Mouse (Mus musculus): ENCODE measurements around the gene Cyp2c67. TPM values are rescaled to one million over a fixed set of nuclear protein-coding genes. Genes with fewer than 3 reads are reported as not detected.
"Not testable (repeated sequence)": the region's sequence is repeated elsewhere in the genome, so short reads cannot be mapped to it uniquely, and the experiment has no call there.

The Cyp2c67 gene
- 0.19 and 0.21 TPM in 2 replicates for polyA plus RNA-seq (2015; fragmentation: Nextera tagmentation; extraction: Ambion mirVana)

- ATAC-seq (ENCODE audit: insufficient read depth, low FRiP score): no peak
- H3K36me3 ChIP-seq (ENCODE audit: control insufficient read depth, insufficient read depth, low read length): no peaks in the 10 kb centered on the region
- H3K4me1 ChIP-seq (ENCODE audit: control insufficient read depth, insufficient read depth, low read length): no peaks in the 10 kb centered on the region
- H3K4me3 ChIP-seq (replicated peaks; ENCODE audit: low read length): no peak within 1 kb of the TSS
- H3K27me3 ChIP-seq (ENCODE audit: control insufficient read depth, insufficient read depth, low read length): no peaks in the 10 kb centered on the region
- 93% methylated on average over 1 of the region's 1 CpGs for WGBS
- H3K27ac ChIP-seq (ENCODE audit: low read length): no peak within 1 kb of the TSS
- H3K9me3 ChIP-seq (replicated peaks; ENCODE audit: control insufficient read depth, low read length): no peaks in the 10 kb centered on the region
- H3K9ac ChIP-seq (ENCODE audit: low read length): no peak within 1 kb of the TSS
- H3K4me2 ChIP-seq (ENCODE audit: low read depth, low read length): no peak within 1 kb of the TSS
Observed at GRCm38 (mm10) chr19:39648938-39649337, at the start of gene Cyp2c67. Cyp2c67 (minus strand) TSS chr19:39649051.

DNA sequence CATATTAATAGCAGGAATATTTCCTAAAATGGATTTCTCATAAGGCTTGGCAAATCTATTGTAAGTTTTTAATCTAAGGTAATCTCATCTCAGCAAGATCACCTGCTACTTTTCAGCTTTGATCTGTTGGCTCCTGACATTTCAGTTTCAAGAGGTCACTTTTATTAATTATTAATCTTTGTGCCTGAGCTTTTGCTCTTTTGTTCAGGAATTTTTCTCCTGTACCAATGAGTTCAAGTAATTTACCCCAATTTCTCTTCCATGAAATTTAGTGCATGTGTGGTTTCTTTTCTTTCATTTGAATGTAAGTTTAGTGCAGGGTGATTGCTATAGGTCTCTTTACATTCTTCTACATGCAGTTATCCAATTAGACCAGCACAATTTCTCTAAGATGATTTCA is 16.8 kb upstream of the Cyp2c67 start:
- not testable (repeated sequence) for ATAC-seq (ENCODE audit: insufficient read depth, low FRiP score); H3K9ac ChIP-seq (ENCODE audit: low read length); H3K4me1 ChIP-seq (ENCODE audit: control insufficient read depth, insufficient read depth, low read length); H3K4me2 ChIP-seq (ENCODE audit: low read depth, low read length); H3K4me3 ChIP-seq (replicated peaks; ENCODE audit: low read length); H3K27ac ChIP-seq (ENCODE audit: low read length); H3K9me3 ChIP-seq (replicated peaks; ENCODE audit: control insufficient read depth, low read length); H3K27me3 ChIP-seq (ENCODE audit: control insufficient read depth, insufficient read depth, low read length); H3K36me3 ChIP-seq (ENCODE audit: control insufficient read depth, insufficient read depth, low read length)

DNA sequence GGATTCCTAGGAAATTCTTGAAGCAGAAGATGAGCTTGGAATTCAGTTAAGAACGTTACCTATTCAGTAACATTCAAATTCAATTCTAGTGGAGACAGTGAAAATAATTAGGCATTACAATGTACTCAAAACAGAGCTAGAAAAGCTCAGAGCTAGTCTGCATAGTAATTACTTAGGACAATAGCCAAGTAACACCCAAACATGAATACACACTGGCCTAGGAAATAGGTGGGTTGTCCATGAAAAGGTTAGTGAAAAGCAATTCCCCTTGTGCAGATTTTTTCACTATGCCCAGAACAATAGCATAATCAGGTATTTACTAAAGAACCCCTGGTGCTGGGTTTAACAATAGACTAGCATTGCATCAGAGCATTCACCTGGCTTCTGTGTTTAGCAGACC is 3.5 kb upstream of the Cyp2c67 start:
- H3K4me3 ChIP-seq (replicated peaks; ENCODE audit: low read length): no peak overlapping the region
- no peaks in the 10 kb centered on the region for H3K9me3 ChIP-seq (replicated peaks; ENCODE audit: control insufficient read depth, low read length)
- no peak for ATAC-seq (ENCODE audit: insufficient read depth, low FRiP score)
- 42% methylated on average over 1 of the region's 1 CpGs for WGBS
- H3K9ac ChIP-seq (ENCODE audit: low read length): no peak overlapping the region
- H3K27me3 ChIP-seq (ENCODE audit: control insufficient read depth, insufficient read depth, low read length): no peaks in the 10 kb centered on the region
- H3K4me2 ChIP-seq (ENCODE audit: low read depth, low read length): no peak overlapping the region
- H3K27ac ChIP-seq (ENCODE audit: low read length): no peak overlapping the region
- H3K4me1 ChIP-seq (ENCODE audit: control insufficient read depth, insufficient read depth, low read length): no peaks in the 10 kb centered on the region
- H3K36me3 ChIP-seq (ENCODE audit: control insufficient read depth, insufficient read depth, low read length): no peaks in the 10 kb centered on the region

DNA sequence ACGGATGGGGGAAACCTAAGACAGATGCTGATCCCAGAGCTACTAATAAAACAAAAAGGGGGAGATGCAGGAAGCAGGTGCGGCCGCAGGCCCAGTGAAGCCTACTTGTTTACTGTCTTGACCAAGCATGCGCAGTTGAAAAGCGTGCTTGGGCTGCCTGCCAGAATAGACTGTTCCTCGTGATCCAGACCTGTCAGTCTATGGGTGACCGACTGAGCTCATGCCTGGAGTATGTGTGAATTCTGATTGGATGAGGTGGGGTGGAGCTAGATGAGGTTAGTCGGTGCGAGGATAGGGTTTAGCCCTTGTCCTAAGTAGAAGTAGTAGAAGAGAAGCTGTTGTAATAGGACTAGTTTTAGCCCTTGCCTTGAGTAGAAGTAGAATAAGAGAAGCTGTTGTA is 1.3 kb downstream of the Cyp2c67 start:
- ATAC-seq (ENCODE audit: insufficient read depth, low FRiP score): no peak

GRCm38 (mm10) chr19:39644551-39644950 is 4.3 kb downstream of the Cyp2c67 start:
- not testable (repeated sequence) for H3K9me3 ChIP-seq (replicated peaks; ENCODE audit: control insufficient read depth, low read length); H3K27me3 ChIP-seq (ENCODE audit: control insufficient read depth, insufficient read depth, low read length); H3K4me3 ChIP-seq (replicated peaks; ENCODE audit: low read length); H3K27ac ChIP-seq (ENCODE audit: low read length); H3K4me1 ChIP-seq (ENCODE audit: control insufficient read depth, insufficient read depth, low read length); H3K36me3 ChIP-seq (ENCODE audit: control insufficient read depth, insufficient read depth, low read length); H3K9ac ChIP-seq (ENCODE audit: low read length); ATAC-seq (ENCODE audit: insufficient read depth, low FRiP score); H3K4me2 ChIP-seq (ENCODE audit: low read depth, low read length)
- WGBS: 86% methylated on average over 7 of the region's 7 CpGs

More for the DNA sequence above, 1.3 kb downstream of the Cyp2c67 start:
- Histone ChIP-seq H3K9me3 (replicated peaks; ENCODE audit: control insufficient read depth, low read length) (no peaks in the 10 kb centered on the region), H3K4me3 (replicated peaks; ENCODE audit: low read length) (no peak overlapping the region), H3K9ac (ENCODE audit: low read length) (no peak overlapping the region), H3K27me3 (ENCODE audit: control insufficient read depth, insufficient read depth, low read length) (no peaks in the 10 kb centered on the region), H3K4me2 (ENCODE audit: low read depth, low read length) (no peak overlapping the region), H3K36me3 (ENCODE audit: control insufficient read depth, insufficient read depth, low read length) (no peaks in the 10 kb centered on the region), H3K4me1 (ENCODE audit: control insufficient read depth, insufficient read depth, low read length) (no peaks in the 10 kb centered on the region), H3K27ac (ENCODE audit: low read length) (no peak overlapping the region)
- WGBS: 87% methylated on average over 9 of the region's 9 CpGs

Other genes with a start within 250 kb of the Cyp2c67 start
- not detected in 2 replicates for gene Cyp2c38, start 186.0 kb downstream of the Cyp2c67 start, polyA plus RNA-seq (2015; fragmentation: Nextera tagmentation; extraction: Ambion mirVana)
- gene Cyp2c39, start 138.2 kb downstream of the Cyp2c67 start, polyA plus RNA-seq (2015; fragmentation: Nextera tagmentation; extraction: Ambion mirVana): not detected in 2 replicates
- gene Cyp2c68, start 92.0 kb upstream of the Cyp2c67 start, polyA plus RNA-seq (2015; fragmentation: Nextera tagmentation; extraction: Ambion mirVana): 16.4 and 17.7 TPM in 2 replicates
- gene Cyp2c40, start 163.8 kb upstream of the Cyp2c67 start, polyA plus RNA-seq (2015; fragmentation: Nextera tagmentation; extraction: Ambion mirVana): not detected in 2 replicates
- gene Cyp2c69, start 237.7 kb upstream of the Cyp2c67 start, polyA plus RNA-seq (2015; fragmentation: Nextera tagmentation; extraction: Ambion mirVana): not detected in 2 replicates

Measured in stomach, embryonic 16.5 days (tissue).